Mouse (Mus musculus): ENCODE data around the gene Vmn2r22.
"Not testable (repeated sequence)": the region's sequence is repeated elsewhere in the genome, so short reads cannot be mapped to it uniquely, and the experiment has no call there.

Gene Vmn2r22

DNA sequence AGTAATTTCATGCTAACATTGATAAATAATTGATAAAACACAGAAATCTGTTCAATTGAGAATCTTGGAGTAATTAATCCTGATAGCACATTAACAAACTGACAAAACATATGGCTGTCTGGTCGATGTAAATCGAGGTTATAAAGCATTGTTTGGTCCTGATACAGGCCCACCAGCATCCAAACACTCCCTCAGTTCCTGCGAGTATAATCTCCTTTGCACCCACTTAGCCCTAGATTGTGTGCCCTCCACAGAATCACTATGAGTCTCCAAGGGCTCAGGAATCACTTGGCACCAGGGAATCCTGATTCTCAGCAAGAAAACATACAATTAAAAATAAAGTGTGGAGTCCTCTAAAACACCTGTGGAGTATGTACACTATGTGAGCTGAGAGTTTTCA, at the start of gene Vmn2r22:
TSS of gene Vmn2r22 (minus strand) at position 101 of the 400 bp plus-strand sequence.
- DNase-seq, result not testable (repeated sequence)

DNA sequence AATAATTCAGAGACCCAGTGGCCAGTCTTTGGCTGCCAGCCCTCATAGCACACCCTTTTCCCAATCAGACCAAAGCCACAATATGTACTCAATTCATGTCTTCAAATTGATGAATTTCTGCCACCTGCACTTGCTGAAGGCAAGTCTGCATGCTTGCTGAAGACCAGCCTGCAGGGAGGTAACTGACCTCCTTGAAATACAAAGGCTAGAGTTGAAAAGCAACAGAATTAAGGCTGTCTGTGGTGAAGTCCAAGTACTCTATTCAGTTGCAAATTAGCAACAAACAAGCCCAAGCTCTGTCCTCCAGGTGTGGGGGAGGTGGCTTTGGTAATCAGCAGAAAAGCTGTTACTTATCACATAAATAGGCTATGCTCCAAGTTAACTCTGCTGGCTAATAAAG, 46.7 kb upstream of the Vmn2r22 start:
- no peak for DNase-seq

DNA sequence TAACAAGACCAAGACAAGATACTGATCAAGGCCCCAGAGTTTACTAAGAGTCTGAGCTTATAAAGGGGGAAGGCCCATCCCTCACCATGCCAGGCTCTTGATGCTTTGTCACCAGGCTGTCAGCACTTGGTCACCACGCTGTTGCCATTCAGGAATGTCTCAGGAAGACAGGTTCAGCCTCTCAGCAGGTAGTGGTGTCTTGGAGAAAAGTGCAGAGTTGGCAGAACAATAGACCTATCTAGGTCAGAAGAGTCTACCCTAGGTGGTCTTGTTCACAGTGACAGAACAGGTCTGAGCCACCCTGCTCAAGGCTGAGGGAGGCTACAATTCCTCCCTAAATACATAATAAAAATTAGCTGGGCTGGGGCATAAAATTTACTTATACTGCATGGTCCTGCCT, 46.1 kb upstream of the Vmn2r22 start:
- not testable (repeated sequence) for DNase-seq

- no peak for DNase-seq
Observed at GRCm38 (mm10) chr6:123657040-123657439, 6.5 kb upstream of the Vmn2r22 start.

GRCm38 (mm10) chr6:123639394-123639793, 11.1 kb downstream of the Vmn2r22 start:
- not testable (repeated sequence) for DNase-seq

- not testable (repeated sequence) for DNase-seq
Observed at GRCm38 (mm10) chr6:123623784-123624183, 26.7 kb downstream of the Vmn2r22 start.

- not testable (repeated sequence) for DNase-seq
Observed at GRCm38 (mm10) chr6:123588368-123588767, 62.2 kb downstream of the Vmn2r22 start.

DNA sequence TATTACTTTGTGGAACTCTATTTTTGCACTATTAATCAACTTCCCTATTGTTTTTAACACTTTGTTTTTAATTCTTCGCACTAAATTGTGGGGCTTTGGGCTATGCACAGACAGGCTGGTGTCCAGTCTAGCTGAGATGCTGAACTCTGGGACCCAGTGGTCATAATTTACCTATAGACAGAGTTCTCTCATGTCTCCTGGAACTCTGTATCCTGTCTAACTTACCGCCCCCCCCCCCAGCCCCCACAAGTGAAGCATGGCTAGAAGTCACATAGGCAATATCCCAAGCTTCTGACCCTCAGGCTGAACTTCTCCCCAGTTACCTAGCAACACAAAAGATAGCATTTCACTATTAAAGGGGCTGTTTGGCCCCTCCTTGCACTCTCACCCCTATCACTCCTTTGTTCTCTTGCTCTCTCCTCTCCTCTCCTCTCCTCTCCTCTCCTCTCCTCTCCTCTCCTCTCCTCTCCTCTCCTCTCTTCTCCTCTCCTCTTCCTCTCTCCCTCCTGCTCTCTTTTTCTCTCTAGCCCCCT, 62.7 kb downstream of the Vmn2r22 start:
- DNase-seq, result not testable (repeated sequence)

DNA sequence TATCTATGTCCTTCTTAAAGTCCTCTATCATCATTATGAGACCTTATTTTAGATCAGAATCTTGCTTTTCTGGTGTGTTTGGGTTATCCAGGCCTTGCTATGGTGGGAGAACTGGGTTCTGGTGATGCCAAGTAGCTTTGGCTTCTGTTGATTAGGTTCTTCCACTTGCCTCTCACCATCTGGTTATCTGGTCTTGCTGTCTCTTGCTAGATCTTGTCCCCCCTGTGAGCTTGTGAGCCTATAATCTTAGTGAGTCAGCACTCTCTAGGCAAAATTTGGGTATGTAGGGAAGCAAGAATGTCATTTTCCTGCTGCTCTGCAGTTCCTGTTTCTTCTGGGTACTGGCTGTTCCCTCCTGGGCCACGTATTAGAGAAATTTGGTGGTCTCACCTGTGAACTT, 66.5 kb downstream of the Vmn2r22 start:
- not testable (repeated sequence) for DNase-seq

DNA sequence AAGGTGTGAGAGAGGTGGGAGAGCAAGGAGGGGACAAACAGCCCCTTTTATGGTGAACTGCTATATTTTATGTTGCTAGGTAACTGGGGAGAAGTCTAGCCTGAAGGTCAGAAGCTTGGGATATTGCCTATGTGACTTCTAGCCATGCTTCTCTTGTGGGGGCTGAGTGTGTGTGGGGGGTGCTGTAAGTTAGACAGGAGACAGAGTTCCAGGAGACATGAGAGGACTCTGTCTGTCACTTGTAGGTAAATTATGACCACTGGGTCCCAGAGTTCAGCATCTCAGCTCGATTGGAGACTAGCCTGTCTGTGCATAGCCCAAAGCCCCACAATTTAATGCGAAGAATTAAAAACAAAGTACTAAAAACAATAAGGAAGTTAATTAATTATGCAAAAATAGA, 75.8 kb downstream of the Vmn2r22 start:
- DNase-seq, result not testable (repeated sequence)

Data from right cerebral cortex, postnatal 25 days (tissue).